Mouse (Mus musculus): ENCODE data around the gene Mmachc. TPM values are rescaled to one million over a fixed set of nuclear protein-coding genes. Genes with fewer than 3 reads are reported as not detected.
A peak's percentile ranks its signal among the peaks of the same experiment; 100 is the strongest.

The Mmachc gene
- polyA plus RNA-seq, 1 experiment, result 35.9 TPM

DNA sequence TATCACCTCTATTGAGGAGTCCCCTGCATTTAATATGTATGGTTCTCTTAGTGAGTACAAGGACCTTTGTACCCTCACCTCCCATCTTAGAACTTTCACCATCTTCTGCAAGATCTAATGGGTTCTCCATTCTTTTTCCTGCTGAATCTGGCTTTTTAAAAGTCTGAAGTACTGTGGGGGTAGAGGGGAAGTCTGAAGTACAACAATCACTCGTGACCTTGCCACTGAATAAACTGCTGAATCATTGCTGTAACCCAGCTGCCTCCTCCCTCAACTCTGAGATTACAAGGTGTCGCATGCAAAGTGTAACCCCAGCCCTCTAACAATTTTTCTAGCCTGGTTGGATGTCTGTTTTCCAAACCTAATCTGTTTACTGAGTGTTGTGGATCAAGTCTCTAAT is 53.1 kb downstream of the Mmachc start:
- H3K9me3 ChIP-seq (replicated peaks; ENCODE audit: control insufficient read depth, insufficient read depth, low read length, poor library complexity, severe bottlenecking), result no peaks in the 10 kb centered on the region
- no peak overlapping the region for H3K4me3 ChIP-seq (ENCODE audit: low read depth, low read length)
- H3K4me1 ChIP-seq (ENCODE audit: control insufficient read depth, insufficient read depth, low read length), result peaks cover 2% of the 10 kb centered on the region
- no peaks in the 10 kb centered on the region for H3K36me3 ChIP-seq (ENCODE audit: control insufficient read depth, insufficient read depth, low read length, poor library complexity, severe bottlenecking)
- H3K27ac ChIP-seq (ENCODE audit: insufficient read depth, low read length), result peak overlapping the region; percentile 32; the same call in 1 of the 2 replicates
- no peak overlapping the region; the same call in 1 of the 2 replicates for H3K9ac ChIP-seq (ENCODE audit: low read depth, poor library complexity, severe bottlenecking)
- H3K27me3 ChIP-seq (ENCODE audit: control insufficient read depth, insufficient read depth, low read length, poor library complexity, severe bottlenecking), result no peaks in the 10 kb centered on the region
- TF ChIP-seq CTCF (IDR thresholded peaks at IDR 0.05; ENCODE audit: low read depth, low read length), result no peak
- no peak for TF ChIP-seq POLR2A (IDR thresholded peaks at IDR 0.05; ENCODE audit: insufficient read depth, low read length)
- TF ChIP-seq EP300 (IDR thresholded peaks at IDR 0.05; ENCODE audit: insufficient read depth, low read depth, low read length), result no peak

DNA sequence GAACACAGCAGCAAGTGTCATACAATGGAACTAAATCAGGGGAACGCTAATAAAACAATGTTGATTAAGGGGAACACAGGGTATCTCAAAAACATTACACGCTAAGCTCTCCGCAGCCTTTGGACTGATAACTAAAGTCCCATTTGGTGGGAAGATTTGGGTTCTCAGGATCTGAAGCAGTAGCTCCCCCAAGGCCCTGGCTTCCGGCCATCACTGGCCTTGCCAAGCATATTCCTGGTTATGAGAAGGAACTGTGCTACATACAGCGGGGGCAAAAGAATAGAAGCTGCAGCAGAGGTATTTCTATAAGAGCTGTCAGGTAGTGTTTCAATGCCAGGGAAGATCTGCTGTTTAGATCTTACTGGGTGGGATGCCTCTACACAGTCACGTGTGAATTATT is 55.0 kb downstream of the Mmachc start:
- H3K9ac ChIP-seq (ENCODE audit: low read depth, poor library complexity, severe bottlenecking), result no peak overlapping the region
- H3K27ac ChIP-seq (ENCODE audit: insufficient read depth, low read length), result no peak overlapping the region
- no peaks in the 10 kb centered on the region for H3K9me3 ChIP-seq (replicated peaks; ENCODE audit: control insufficient read depth, insufficient read depth, low read length, poor library complexity, severe bottlenecking)
- H3K36me3 ChIP-seq (ENCODE audit: control insufficient read depth, insufficient read depth, low read length, poor library complexity, severe bottlenecking), result peaks cover 10% of the 10 kb centered on the region
- TF ChIP-seq CTCF (IDR thresholded peaks at IDR 0.05; ENCODE audit: low read depth, low read length) (no peak), EP300 (IDR thresholded peaks at IDR 0.05; ENCODE audit: insufficient read depth, low read depth, low read length) (no peak), POLR2A (IDR thresholded peaks at IDR 0.05; ENCODE audit: insufficient read depth, low read length) (no peak)
- no peak overlapping the region for H3K4me3 ChIP-seq (ENCODE audit: low read depth, low read length)
- H3K4me1 ChIP-seq (ENCODE audit: control insufficient read depth, insufficient read depth, low read length), result peaks cover 2% of the 10 kb centered on the region
- no peaks in the 10 kb centered on the region for H3K27me3 ChIP-seq (ENCODE audit: control insufficient read depth, insufficient read depth, low read length, poor library complexity, severe bottlenecking)

Other genes with a start within 250 kb of the Mmachc start
- 58.1 and 60.2 TPM in 2 replicates for gene Mast2, start 244.2 kb downstream of the Mmachc start, polyA plus RNA-seq (2011; ENCODE audit: insufficient read depth, insufficient read length, low read depth, missing spikeins)
- 11.1 and 13.2 TPM in 2 replicates for gene Ipp, start 200.9 kb downstream of the Mmachc start, polyA plus RNA-seq (2011; ENCODE audit: insufficient read depth, insufficient read length, low read depth, missing spikeins)
- 25.0 and 25.3 TPM in 2 replicates for gene Tmem69, start 152.5 kb downstream of the Mmachc start, polyA plus RNA-seq (2011; ENCODE audit: insufficient read depth, insufficient read length, low read depth, missing spikeins)
- gene Gpbp1l1, start 150.7 kb downstream of the Mmachc start, polyA plus RNA-seq (2011; ENCODE audit: insufficient read depth, insufficient read length, low read depth, missing spikeins), result 107 TPM in 2 replicates
- gene Ccdc17, start 111.8 kb downstream of the Mmachc start, polyA plus RNA-seq (2011; ENCODE audit: insufficient read depth, insufficient read length, low read depth, missing spikeins), result 2.7 and 2.8 TPM in 2 replicates
- 514 and 595 TPM in 2 replicates for gene Nasp, start 80.5 kb downstream of the Mmachc start, polyA plus RNA-seq (2011; ENCODE audit: insufficient read depth, insufficient read length, low read depth, missing spikeins)
- 280 and 291 TPM in 2 replicates for gene Akr1a1, start 56.7 kb downstream of the Mmachc start, polyA plus RNA-seq (2011; ENCODE audit: insufficient read depth, insufficient read length, low read depth, missing spikeins)
- 1,922 and 2,187 TPM in 2 replicates for gene Prdx1, start 22.9 kb downstream of the Mmachc start, polyA plus RNA-seq (2011; ENCODE audit: insufficient read depth, insufficient read length, low read depth, missing spikeins)
- gene Ccdc163, start 103 bp upstream of the Mmachc start, polyA plus RNA-seq (2011; ENCODE audit: insufficient read depth, insufficient read length, low read depth, missing spikeins), result 45.2 and 49.0 TPM in 2 replicates
- 20.6 and 21.9 TPM in 2 replicates for gene Tesk2, start 12.5 kb upstream of the Mmachc start, polyA plus RNA-seq (2011; ENCODE audit: insufficient read depth, insufficient read length, low read depth, missing spikeins)
- gene Toe1, start 99.2 kb upstream of the Mmachc start, polyA plus RNA-seq (2011; ENCODE audit: insufficient read depth, insufficient read length, low read depth, missing spikeins), result 14.9 and 19.2 TPM in 2 replicates
- 23.6 and 30.0 TPM in 2 replicates for gene Mutyh, start 99.3 kb upstream of the Mmachc start, polyA plus RNA-seq (2011; ENCODE audit: insufficient read depth, insufficient read length, low read depth, missing spikeins)
- 3.9 and 4.2 TPM in 2 replicates for gene Hpdl, start 113.3 kb upstream of the Mmachc start, polyA plus RNA-seq (2011; ENCODE audit: insufficient read depth, insufficient read length, low read depth, missing spikeins)
- 2.1 and 2.5 TPM in 2 replicates for gene Zswim5, start 169.0 kb upstream of the Mmachc start, polyA plus RNA-seq (2011; ENCODE audit: insufficient read depth, insufficient read length, low read depth, missing spikeins)

Measured in ES-Bruce4 (cell line).